Mouse (Mus musculus) adrenal gland, postnatal 4 days (tissue): Measurements from ENCODE around the gene Magee2. TPM values are rescaled to one million over a fixed set of nuclear protein-coding genes. Genes with fewer than 3 reads are reported as not detected.
"Not testable (repeated sequence)": the region's sequence is repeated elsewhere in the genome, so short reads cannot be mapped to it uniquely, and the experiment has no call there.

Experiments used
- DNase-seq, 2 experiments: peaks; one replicate each; pipeline ENCODE4 v3.0.0; 2021 to 2022; ENCODE audit warnings: low spot score in 2 of 2, mixed read lengths in 2 of 2
- long read RNA-seq, 2 experiments: library from polyadenylated mRNA; stranded (forward); transcript quantifications; one replicate each; pipeline ENCODE4 v2.0.0; 2021
- total RNA-seq, 2 experiments: library from RNA; stranded (reverse); gene quantifications; 2 replicates each; pipeline ENCODE4 v1.2.3; 2021

The Magee2 gene
- under 1 TPM; 0.25 to 0.76 TPM for total RNA-seq
- long read RNA-seq, experiment 1, partial matches to known transcripts, result 0 of 1 reads
- long read RNA-seq, experiment 1, other reads (novel, unspliced or antisense), result 0 of 1 reads
- long read RNA-seq, experiment 2, result 0 reads

DNA sequence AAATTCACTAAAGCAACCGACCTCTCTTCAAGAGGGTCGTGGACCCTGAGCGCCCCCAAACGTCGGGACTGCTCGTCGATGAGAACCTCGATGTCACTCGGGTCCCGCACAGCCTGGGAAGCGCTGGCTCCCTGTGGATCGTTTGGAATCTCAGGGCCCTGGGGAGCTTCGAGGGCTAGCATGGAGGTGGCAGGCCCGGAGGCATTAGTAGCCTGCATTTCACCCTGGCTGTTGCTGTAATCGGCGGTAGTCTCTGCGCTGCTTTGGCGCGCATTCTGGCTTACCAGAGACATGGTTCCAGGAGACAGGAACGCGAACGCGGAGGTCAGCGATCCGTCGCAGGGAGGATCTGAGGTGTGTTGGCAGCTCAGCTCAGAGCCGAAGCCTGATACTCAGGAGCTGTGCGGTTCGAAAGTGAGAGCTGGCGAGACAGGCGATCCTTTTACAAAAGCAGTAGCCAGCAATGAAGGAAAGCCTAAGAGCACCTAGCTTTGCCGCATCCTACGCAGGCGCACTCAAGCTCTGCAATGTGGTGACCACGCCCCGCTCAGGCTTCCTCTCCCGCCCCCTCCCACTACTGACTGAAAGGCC is at the start of gene Magee2:
Gene Magee2 (minus strand): TSS at position 517 of the 591 bp plus-strand sequence.
- DNase-seq, result no peak

DNA sequence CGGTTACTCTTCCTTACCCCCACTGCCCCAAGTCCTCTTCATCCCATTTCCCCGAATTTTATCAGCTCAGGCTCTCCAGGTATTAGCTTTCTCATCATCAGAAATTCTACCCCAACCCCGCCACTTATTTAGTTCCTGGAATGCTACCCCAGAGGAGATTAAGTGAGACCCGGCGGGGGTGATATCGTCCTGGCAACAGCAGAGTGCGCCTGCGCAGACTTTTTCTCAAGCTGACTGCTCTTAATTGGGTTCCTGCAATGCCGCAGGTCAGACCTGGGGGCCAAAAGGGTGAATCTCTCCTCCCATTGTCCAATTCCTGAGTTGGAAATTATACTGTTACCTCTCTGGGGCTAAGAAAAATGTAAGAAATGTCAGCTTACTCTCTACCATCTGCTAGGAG is 3.5 kb downstream of the Magee2 start:
- DNase-seq, result no peak

GRCm38 (mm10) chrX:104817583-104817982 is 39.5 kb downstream of the Magee2 start:
- DNase-seq, result not testable (repeated sequence)

DNA sequence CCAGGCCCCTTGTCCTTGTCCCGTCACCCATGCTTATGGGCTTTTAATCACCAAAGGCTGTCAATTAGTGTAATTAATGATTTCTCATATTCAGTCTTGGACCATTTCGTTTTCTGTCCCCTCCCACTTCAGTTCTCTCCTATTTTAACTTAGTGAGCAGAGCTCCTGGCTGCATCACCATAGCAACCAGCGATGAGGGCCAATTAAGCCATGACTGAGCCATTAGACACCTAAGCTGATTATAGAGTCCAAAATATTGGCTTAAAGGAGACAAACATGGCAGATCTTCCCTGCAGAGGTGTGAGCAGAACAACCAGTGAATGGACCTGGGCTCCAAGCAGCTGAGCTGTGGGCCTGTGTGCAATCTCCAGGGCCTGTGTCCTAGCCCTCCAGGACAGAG is 40.1 kb downstream of the Magee2 start:
- DNase-seq, result not testable (repeated sequence)

DNA sequence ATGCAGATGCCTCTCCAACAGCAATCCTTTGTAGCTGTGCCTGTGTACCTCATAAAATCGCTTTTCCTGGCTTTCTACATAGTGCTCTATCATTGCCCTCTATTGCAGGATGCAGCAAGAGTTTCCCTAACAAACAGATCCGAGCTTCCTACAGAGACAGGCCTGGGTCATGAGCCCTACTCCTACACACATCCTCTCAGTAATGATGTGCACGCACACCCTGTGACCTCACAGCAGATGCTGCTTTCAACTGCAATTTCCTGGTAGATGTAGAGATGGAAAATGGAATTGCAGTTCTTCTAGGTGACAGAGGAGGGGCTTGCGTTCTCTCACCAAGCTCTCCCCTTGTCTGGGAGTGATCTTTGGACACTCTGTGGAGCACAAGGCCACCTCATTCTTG is 43.4 kb downstream of the Magee2 start:
- not testable (repeated sequence) for DNase-seq

Other genes with a start within 250 kb of the Magee2 start
- 1 to 10 TPM; 7.0 to 7.1 TPM for gene Zdhhc15, start 186.2 kb downstream of the Magee2 start, total RNA-seq
- 10 to 100 TPM; 19.1 to 22.8 TPM for gene Pbdc1, start 222.5 kb upstream of the Magee2 start, total RNA-seq